Mouse (Mus musculus) forebrain, embryonic 16.5 days (tissue): ENCODE results near the gene Synj2bp. TPM values are rescaled to one million over a fixed set of nuclear protein-coding genes. Genes with fewer than 3 reads are reported as not detected.
"Not testable (repeated sequence)": the region's sequence is repeated elsewhere in the genome, so short reads cannot be mapped to it uniquely, and the experiment has no call there.

Experiments used
- ATAC-seq: fragments of 200-750 bp; cut with Nextera tagmentation; 2 replicates; pipeline ENCODE4 v1.8.0; 2017; ENCODE audit warnings: mild to moderate bottlenecking, moderate library complexity
- H3K27ac ChIP-seq: fragments of 300-500 bp; sonication (generic); 2 replicates; pipeline ENCODE4 v1.5.1; 2014; ENCODE audit warnings: low read length, control low read depth
- H3K27me3 ChIP-seq: fragments of 300-500 bp; sonication (generic); replicated peaks from 2 replicates; pipeline ENCODE4 v1.6.1; 2014; ENCODE audit warnings: low read length; ENCODE audit not compliant: control insufficient read depth, insufficient read depth
- H3K36me3 ChIP-seq: fragments of 300-500 bp; sonication (generic); 2 replicates; pipeline ENCODE4 v1.6.1; 2014; ENCODE audit not compliant: control insufficient read depth, insufficient read depth
- H3K4me1 ChIP-seq: fragments of 300-500 bp; sonication (generic); replicated peaks from 2 replicates; pipeline ENCODE4 v1.6.1; 2014; ENCODE audit warnings: low read length; ENCODE audit not compliant: control insufficient read depth, insufficient read depth
- H3K4me2 ChIP-seq: fragments of 300-500 bp; sonication (generic); 2 replicates; pipeline ENCODE4 v1.6.1; 2014; ENCODE audit warnings: mild to moderate bottlenecking, low read length, control low read depth
- H3K4me3 ChIP-seq: fragments of 300-500 bp; sonication (generic); replicated peaks from 2 replicates; pipeline ENCODE4 v1.5.1; 2014; ENCODE audit warnings: mild to moderate bottlenecking, low read length, control low read depth
- H3K9ac ChIP-seq: fragments of 300-500 bp; sonication (generic); replicated peaks from 2 replicates; pipeline ENCODE4 v1.6.1; 2014; ENCODE audit warnings: low read depth, low read length, control low read depth
- H3K9me3 ChIP-seq: fragments of 300-500 bp; sonication (generic); 2 replicates; pipeline ENCODE4 v1.6.1; 2016; ENCODE audit warnings: low read length; ENCODE audit not compliant: control insufficient read depth
- WGBS: fragments of 180-500 bp; shearing (Covaris S2); extraction: QIAGEN DNeasy Blood & Tissue Kit; methylation state at CpG from one replicate; pipeline ENCODE4 v1.1.7; 2014; 5-methylcytosine and 5-hydroxymethylcytosine counted together
- polyA plus RNA-seq: library from polyadenylated mRNA; unstranded; fragments of >200 nt; fragmentation: Nextera tagmentation; extraction: Ambion mirVana; gene quantifications from 2 replicates; pipeline ENCODE4 v1.2.1, GENCODE M21; 2015

Synj2bp gene
- polyA plus RNA-seq, result 29.3 and 42.6 TPM in 2 replicates

DNA sequence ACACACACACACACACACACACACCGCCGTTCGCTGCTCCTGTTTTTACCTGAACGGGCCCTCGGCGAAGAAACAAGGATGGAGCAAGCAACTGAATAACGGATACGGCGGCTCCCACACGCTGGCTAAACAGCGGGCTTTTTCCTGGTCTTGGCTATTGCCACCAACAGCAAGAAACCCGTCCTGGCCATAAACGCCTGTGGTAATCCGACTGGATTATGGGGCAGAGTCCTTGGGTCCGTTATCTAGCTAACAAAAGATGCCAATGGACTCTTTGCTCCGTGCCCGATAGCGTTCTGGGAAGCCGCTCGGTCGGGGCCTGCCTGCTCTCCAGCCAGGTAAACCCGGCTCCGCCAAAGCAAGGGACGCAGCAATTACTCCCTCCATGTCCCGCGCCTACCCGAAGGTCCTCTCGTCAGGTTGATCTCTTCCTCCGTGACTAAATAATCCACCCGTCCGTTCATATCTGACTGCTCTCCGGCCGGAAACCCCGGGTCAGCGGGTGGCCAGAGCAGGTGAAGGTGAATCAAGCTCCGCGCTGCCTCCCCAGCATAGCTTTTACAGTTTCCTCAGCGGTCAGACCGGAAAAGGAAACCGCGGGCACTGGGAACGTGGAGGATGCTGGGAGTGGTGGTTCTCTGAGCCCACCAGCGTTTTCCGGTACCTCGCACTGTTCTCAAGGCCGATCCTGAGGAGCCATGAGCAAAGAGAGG is at the start of gene Synj2bp, which contains the start of gene Gm20498:
Gene Synj2bp (minus strand): TSS at position 596 of the 713 bp plus-strand sequence.
Gene Gm20498 (minus strand): TSS at position 590 of the 713 bp plus-strand sequence.
- ATAC-seq, result peak; percentile 99

GRCm38 (mm10) chr12:81568374-81568773 is 35.7 kb upstream of the Synj2bp start, which contains the start of gene Adam21:
Gene Adam21, minus strand, starts transcription at chr12:81568474.
- WGBS, result 97% methylated on average over 1 of the region's 1 CpGs
- no peaks in the 10 kb centered on the region for H3K4me1 ChIP-seq
- no peaks in the 10 kb centered on the region for H3K9me3 ChIP-seq
- peaks cover 9% of the 10 kb centered on the region for H3K36me3 ChIP-seq
- ATAC-seq, result no peak
- no peaks in the 10 kb centered on the region for H3K27me3 ChIP-seq
- H3K4me2 ChIP-seq, result no peak within 1 kb of the TSS
- no peak within 1 kb of the TSS for H3K27ac ChIP-seq
- no peak within 1 kb of the TSS for H3K4me3 ChIP-seq
- H3K9ac ChIP-seq, result no peak within 1 kb of the TSS

More for the DNA sequence above, at the start of gene Synj2bp, which contains the start of gene Gm20498:
- H3K27me3 ChIP-seq, result no peaks in the 10 kb centered on the region
- peaks cover 10% of the 10 kb centered on the region for H3K4me1 ChIP-seq
- H3K9me3 ChIP-seq, result no peaks in the 10 kb centered on the region
- H3K9ac ChIP-seq, result peak within 1 kb of the TSS; percentile 82
- peak within 1 kb of the TSS; percentile 65 for H3K4me2 ChIP-seq
- H3K27ac ChIP-seq, result peak within 1 kb of the TSS; percentile 64
- WGBS, result under 1% methylated on average over 46 of the region's 46 CpGs
- peak within 1 kb of the TSS; percentile 69 for H3K4me3 ChIP-seq
- no peaks in the 10 kb centered on the region for H3K36me3 ChIP-seq

DNA sequence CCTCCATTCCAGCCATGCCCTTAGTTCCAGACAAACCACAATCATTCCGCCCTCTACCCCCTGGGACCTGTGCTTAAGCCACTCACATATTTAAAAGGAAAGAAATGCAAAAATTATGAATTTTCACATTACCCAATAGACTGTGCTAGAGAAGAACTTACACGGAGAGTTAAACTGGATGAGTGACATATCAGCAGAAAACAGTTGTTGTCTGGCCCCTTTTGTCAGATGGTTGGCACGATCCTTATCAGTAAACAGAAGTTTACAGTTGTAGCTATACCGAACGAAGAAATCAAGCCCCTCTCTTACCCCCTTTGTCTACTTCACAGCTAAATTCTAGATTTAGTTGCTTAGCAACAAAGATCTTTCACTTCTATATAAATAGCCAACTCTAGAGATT is 35.2 kb upstream of the Synj2bp start:
- ATAC-seq, result no peak

DNA sequence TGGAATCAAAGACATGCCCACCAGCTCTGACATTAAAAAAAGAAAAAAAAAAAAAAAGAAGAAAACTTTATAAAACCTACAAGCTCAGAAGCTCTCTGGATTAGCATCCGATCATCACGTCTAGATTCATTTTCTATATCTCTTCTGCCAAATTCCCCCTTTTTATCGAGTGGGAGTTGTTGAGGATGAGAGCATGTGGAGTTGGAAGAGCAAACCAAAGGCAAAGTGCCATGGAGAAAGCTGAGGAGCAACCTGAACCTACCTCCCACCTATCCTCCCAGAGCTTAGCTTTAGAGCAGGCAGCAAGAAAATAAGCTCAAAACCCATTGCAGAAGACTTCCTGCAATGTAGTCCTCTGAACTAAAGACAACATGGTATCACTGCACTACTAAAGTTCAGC is 31.5 kb upstream of the Synj2bp start:
- Histone ChIP-seq H3K4me2 (no peak overlapping the region), H3K27me3 (no peaks in the 10 kb centered on the region), H3K9me3 (no peaks in the 10 kb centered on the region), H3K9ac (no peak overlapping the region), H3K27ac (no peak overlapping the region), H3K4me3 (no peak overlapping the region), H3K4me1 (no peaks in the 10 kb centered on the region), H3K36me3 (no peaks in the 10 kb centered on the region)
- 95% methylated on average over 3 of the region's 3 CpGs for WGBS
- no peak for ATAC-seq

More for the DNA sequence above, 35.2 kb upstream of the Synj2bp start:
- Histone ChIP-seq H3K9ac (no peak overlapping the region), H3K4me3 (no peak overlapping the region), H3K4me2 (no peak overlapping the region), H3K9me3 (no peaks in the 10 kb centered on the region), H3K27me3 (no peaks in the 10 kb centered on the region), H3K36me3 (peaks cover 7% of the 10 kb centered on the region), H3K27ac (no peak overlapping the region), H3K4me1 (no peaks in the 10 kb centered on the region)
- WGBS, result 76% methylated on average over 5 of the region's 5 CpGs

GRCm38 (mm10) chr12:81549286-81549685 is 16.6 kb upstream of the Synj2bp start:
- H3K36me3 ChIP-seq, result no peaks in the 10 kb centered on the region
- no peak for ATAC-seq
- H3K27me3 ChIP-seq, result no peaks in the 10 kb centered on the region
- WGBS, result 88% methylated on average over 3 of the region's 3 CpGs
- H3K4me1 ChIP-seq, result no peaks in the 10 kb centered on the region
- H3K4me3 ChIP-seq, result no peak overlapping the region
- no peak overlapping the region for H3K4me2 ChIP-seq
- no peak overlapping the region for H3K9ac ChIP-seq
- H3K9me3 ChIP-seq, result no peaks in the 10 kb centered on the region
- no peak overlapping the region for H3K27ac ChIP-seq

GRCm38 (mm10) chr12:81547163-81547562 is 14.5 kb upstream of the Synj2bp start:
- no peak for ATAC-seq
- H3K4me2 ChIP-seq, result no peak overlapping the region
- no peak overlapping the region for H3K27ac ChIP-seq
- no peak overlapping the region for H3K4me3 ChIP-seq
- no peaks in the 10 kb centered on the region for H3K27me3 ChIP-seq
- WGBS, result 63% methylated on average over 4 of the region's 4 CpGs
- H3K9me3 ChIP-seq, result no peaks in the 10 kb centered on the region
- H3K36me3 ChIP-seq, result no peaks in the 10 kb centered on the region
- no peaks in the 10 kb centered on the region for H3K4me1 ChIP-seq
- no peak overlapping the region for H3K9ac ChIP-seq

DNA sequence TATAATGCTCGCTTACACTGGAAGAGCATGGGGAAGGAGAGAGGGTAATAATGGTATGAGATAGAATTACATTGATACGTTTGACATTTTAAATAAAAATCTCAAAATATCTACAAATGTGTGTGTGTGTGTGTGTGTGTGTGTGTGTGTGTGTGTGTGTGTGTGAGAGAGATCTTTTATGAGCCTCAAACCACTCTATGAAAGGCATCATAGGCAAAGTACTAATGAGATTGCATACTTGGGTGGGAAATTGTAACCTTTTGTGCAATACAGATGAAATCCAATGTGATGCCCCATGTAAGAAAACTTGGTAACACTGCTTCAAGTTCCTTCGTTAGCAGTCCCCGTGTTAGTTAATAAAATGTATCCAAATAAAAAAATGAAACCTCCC is 313 bp upstream of the Synj2bp start:
- Histone ChIP-seq H3K4me2 (peak overlapping the region; percentile 65), H3K36me3 (no peaks in the 10 kb centered on the region), H3K27ac (peak overlapping the region; percentile 64), H3K27me3 (no peaks in the 10 kb centered on the region), H3K4me1 (peaks cover 10% of the 10 kb centered on the region), H3K9ac (peak overlapping the region; percentile 82), H3K4me3 (peak overlapping the region; percentile 69), H3K9me3 (no peaks in the 10 kb centered on the region)
- ATAC-seq, result peak; percentile 53
- WGBS, result 26% methylated on average over 4 of the region's 4 CpGs

DNA sequence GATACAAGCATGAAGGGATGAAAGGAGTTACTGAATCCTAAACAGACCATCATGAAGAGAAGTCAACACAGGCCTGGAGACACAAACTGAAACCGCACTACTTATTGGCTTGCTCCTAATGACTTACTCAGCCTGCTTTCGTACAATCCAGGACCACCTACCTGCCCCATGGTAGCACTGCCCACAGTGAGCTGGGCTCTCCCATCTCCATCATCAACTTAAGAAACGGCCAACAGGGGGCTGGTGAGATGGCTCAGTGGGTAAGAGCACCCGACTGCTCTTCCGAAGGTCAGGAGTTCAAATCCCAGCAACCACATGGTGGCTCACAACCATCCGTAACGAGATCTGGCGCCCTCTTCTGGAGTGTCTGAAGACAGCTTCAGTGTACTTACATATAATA is 2.1 kb downstream of the Synj2bp start:
- not testable (repeated sequence) for H3K9me3 ChIP-seq, H3K9ac ChIP-seq, H3K4me1 ChIP-seq, H3K4me2 ChIP-seq, H3K36me3 ChIP-seq, ATAC-seq, H3K4me3 ChIP-seq, H3K27me3 ChIP-seq, H3K27ac ChIP-seq
- WGBS, result 80% methylated on average over 5 of the region's 8 CpGs

DNA sequence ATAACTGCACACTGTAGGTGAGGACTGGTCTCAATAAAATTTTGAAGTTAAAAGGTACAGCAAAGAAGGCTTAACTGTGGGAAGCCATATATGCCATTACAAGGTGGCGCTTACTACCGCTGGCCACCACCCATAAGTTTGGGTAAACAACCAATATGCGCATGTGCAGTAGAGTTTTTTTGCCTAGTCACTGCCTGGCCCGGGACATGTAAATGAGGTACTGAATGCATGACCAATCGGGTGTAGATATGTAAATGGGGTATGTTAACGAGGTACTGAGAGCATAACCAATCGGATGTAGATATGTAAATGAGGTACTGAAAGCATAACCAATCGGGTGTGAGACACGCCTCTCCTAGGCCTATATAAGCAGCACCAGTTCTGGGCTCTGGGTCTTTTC is 35.8 kb downstream of the Synj2bp start:
- not testable (repeated sequence) for H3K9ac ChIP-seq, H3K27me3 ChIP-seq, H3K4me2 ChIP-seq, H3K4me1 ChIP-seq, ATAC-seq, H3K36me3 ChIP-seq, H3K4me3 ChIP-seq, H3K27ac ChIP-seq, H3K9me3 ChIP-seq
- WGBS, result 95% methylated on average over 9 of the region's 9 CpGs
